Mouse (Mus musculus) cerebellum, adult 11 months (tissue): Measurements from ENCODE around the gene Tdpoz3.
"Not testable (repeated sequence)": the region's sequence is repeated elsewhere in the genome, so short reads cannot be mapped to it uniquely, and the experiment has no call there.

Experiments
- DNase-seq: peaks from one replicate; pipeline ENCODE4 v3.0.0; 2022

The Tdpoz3 gene

GRCm38 (mm10) chr3:93825720-93826119 is at the start of gene Tdpoz3:
TSS of gene Tdpoz3 (plus strand) at chr3:93826020.
- not testable (repeated sequence) for DNase-seq

GRCm38 (mm10) chr3:93796098-93796497 is 29.7 kb upstream of the Tdpoz3 start, which contains the start of gene Tdpoz4:
TSS of gene Tdpoz4 (plus strand) at chr3:93796398.
- DNase-seq: not testable (repeated sequence)

- DNase-seq: not testable (repeated sequence)
These were observed 12.5 kb upstream of the Tdpoz3 start for GRCm38 (mm10) chr3:93813341-93813740.

- not testable (repeated sequence) for DNase-seq
These were observed 33.1 kb downstream of the Tdpoz3 start for GRCm38 (mm10) chr3:93858957-93859356.

- not testable (repeated sequence) for DNase-seq
These were observed 44.8 kb downstream of the Tdpoz3 start for GRCm38 (mm10) chr3:93870635-93871034.
